Mouse (Mus musculus): Measurements from ENCODE around the gene Zfp809. TPM values are rescaled to one million over a fixed set of nuclear protein-coding genes. Genes with fewer than 3 reads are reported as not detected.
"Not testable (repeated sequence)": the region's sequence is repeated elsewhere in the genome, so short reads cannot be mapped to it uniquely, and the experiment has no call there.

Zfp809 gene
- 1 to 10 TPM; 5.9 to 6.7 TPM for total RNA-seq (2021)
- long read RNA-seq, experiment 1, partial matches to known transcripts = 2 of 3 reads
- long read RNA-seq, experiment 1, other reads (novel, unspliced or antisense) = 0 of 3 reads
- long read RNA-seq, experiment 2, partial matches to known transcripts = 1 of 1 reads
- long read RNA-seq, experiment 2, other reads (novel, unspliced or antisense) = 0 of 1 reads

GRCm38 (mm10) chr9:22225581-22226388, at the start of gene Zfp809:
Gene Zfp809 (plus strand): TSS chr9:22225714.
- intact Hi-C loops (cut with DNase I) = no loop called here
- peak; percentile 100 for DNase-seq

- intact Hi-C loops (cut with DNase I) = no loop called here
- peak; percentile 11 to 16 for DNase-seq
Observed at GRCm38 (mm10) chr9:22188025-22188611, 37.4 kb upstream of the Zfp809 start, which contains the start of gene Zfp872. Gene Zfp872 (plus strand): TSS chr9:22188090.

GRCm38 (mm10) chr9:22196412-22196811, 29.1 kb upstream of the Zfp809 start:
- intact Hi-C loops (cut with DNase I) = no loop called here

GRCm38 (mm10) chr9:22213785-22214194, 11.7 kb upstream of the Zfp809 start:
- DNase-seq = no peak
- intact Hi-C loops (cut with DNase I) = no loop called here

More at GRCm38 (mm10) chr9:22196412-22196811, 29.1 kb upstream of the Zfp809 start:
- no peak for DNase-seq

- DNase-seq = no peak
- intact Hi-C loops (cut with DNase I) = no loop called here
Observed at GRCm38 (mm10) chr9:22214549-22214948, 11.0 kb upstream of the Zfp809 start.

GRCm38 (mm10) chr9:22216705-22217104, 8.8 kb upstream of the Zfp809 start:
- no peak for DNase-seq
- intact Hi-C loops (cut with DNase I) = no loop called here

GRCm38 (mm10) chr9:22217858-22218493, 7.5 kb upstream of the Zfp809 start:
- no peak for DNase-seq
- intact Hi-C loops (cut with DNase I) = no loop called here

- intact Hi-C loops (cut with DNase I) = no loop called here
- DNase-seq = no peak
Observed at GRCm38 (mm10) chr9:22224066-22224465, 1.4 kb upstream of the Zfp809 start.

- intact Hi-C loops (cut with DNase I) = no loop called here
- DNase-seq = no peak
Observed at GRCm38 (mm10) chr9:22224536-22225503, 694 bp upstream of the Zfp809 start.

- DNase-seq; intact Hi-C loops (cut with DNase I): not testable (repeated sequence)
Observed at GRCm38 (mm10) chr9:22226389-22226673, 817 bp downstream of the Zfp809 start.

GRCm38 (mm10) chr9:22226846-22227245, 1.3 kb downstream of the Zfp809 start:
- no peak for DNase-seq
- intact Hi-C loops (cut with DNase I) = no loop called here

GRCm38 (mm10) chr9:22229386-22230026, 4.0 kb downstream of the Zfp809 start:
- intact Hi-C loops (cut with DNase I) = loop anchor here (5.0 to 10.0 kb wide), 2 partner anchors 98 to 175 kb away; no protein-coding TSS in a partner anchor
- DNase-seq = no peak

GRCm38 (mm10) chr9:22230061-22230460, 4.5 kb downstream of the Zfp809 start:
- DNase-seq = no peak
- intact Hi-C loops (cut with DNase I) = loop anchor here (5.0 to 10.0 kb wide), 2 partner anchors 97 to 175 kb away; no protein-coding TSS in a partner anchor

- intact Hi-C loops (cut with DNase I) = loop anchor here (5.0 to 10.0 kb wide), 2 partner anchors 97 to 174 kb away; no protein-coding TSS in a partner anchor
- DNase-seq = no peak
Observed at GRCm38 (mm10) chr9:22230556-22230955, 5.0 kb downstream of the Zfp809 start.

- intact Hi-C loops (cut with DNase I) = no loop called here
- no peak for DNase-seq
Observed at GRCm38 (mm10) chr9:22240001-22240400, 14.5 kb downstream of the Zfp809 start.

- intact Hi-C loops (cut with DNase I) = no loop called here
- no peak for DNase-seq
Observed at GRCm38 (mm10) chr9:22244242-22244641, 18.7 kb downstream of the Zfp809 start.

- DNase-seq = no peak
- intact Hi-C loops (cut with DNase I) = no loop called here
Observed at GRCm38 (mm10) chr9:22256579-22256978, 31.1 kb downstream of the Zfp809 start.

GRCm38 (mm10) chr9:22258784-22259183, 33.3 kb downstream of the Zfp809 start:
- DNase-seq = no peak
- intact Hi-C loops (cut with DNase I) = no loop called here
